Mouse (Mus musculus): Measurements from ENCODE around the gene Adgrf5.
"Not testable (repeated sequence)": the region's sequence is repeated elsewhere in the genome, so short reads cannot be mapped to it uniquely, and the experiment has no call there.

The Adgrf5 gene

DNA sequence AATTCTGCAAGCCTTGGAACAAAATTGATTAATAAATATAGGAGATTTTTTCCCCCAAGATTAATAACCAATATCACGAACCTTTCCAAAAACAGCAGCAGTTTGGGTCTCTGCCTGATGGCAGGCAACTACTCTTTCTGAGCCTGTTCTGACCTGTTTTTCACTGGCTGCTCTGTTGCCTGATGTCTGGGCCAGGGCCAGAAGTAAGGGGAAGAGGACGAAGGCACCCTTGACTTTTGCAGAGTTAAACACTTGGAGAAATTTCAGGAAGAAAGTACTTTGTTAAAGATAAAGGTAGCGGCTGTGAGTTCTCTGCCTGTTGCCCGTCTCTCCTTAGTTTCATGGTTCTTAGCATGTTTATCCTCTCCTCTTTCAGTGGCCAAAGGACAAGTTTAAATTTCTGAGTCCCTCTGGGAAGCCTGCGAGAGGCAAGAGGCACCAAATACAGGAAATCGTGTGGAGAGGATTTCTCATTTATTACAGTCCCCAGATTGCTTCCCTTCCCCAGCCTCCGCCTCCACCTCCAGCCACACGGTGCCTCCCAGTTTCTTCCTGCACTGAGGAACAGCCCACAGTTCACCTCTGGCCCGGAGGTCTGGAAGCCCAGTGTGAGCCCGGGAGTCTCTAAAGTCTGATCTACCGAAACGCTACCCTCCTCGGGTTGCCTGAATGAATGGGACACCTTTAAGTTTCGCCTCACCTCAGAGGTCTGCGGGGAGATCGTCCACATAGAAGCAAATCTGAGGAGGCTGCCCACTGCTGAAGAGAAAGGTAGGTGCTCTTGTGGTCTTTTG is at the start of gene Adgrf5:
Gene Adgrf5 (plus strand): TSS at position 626 of the 794 bp plus-strand sequence.
- DNase-seq, result peak; percentile 47

DNA sequence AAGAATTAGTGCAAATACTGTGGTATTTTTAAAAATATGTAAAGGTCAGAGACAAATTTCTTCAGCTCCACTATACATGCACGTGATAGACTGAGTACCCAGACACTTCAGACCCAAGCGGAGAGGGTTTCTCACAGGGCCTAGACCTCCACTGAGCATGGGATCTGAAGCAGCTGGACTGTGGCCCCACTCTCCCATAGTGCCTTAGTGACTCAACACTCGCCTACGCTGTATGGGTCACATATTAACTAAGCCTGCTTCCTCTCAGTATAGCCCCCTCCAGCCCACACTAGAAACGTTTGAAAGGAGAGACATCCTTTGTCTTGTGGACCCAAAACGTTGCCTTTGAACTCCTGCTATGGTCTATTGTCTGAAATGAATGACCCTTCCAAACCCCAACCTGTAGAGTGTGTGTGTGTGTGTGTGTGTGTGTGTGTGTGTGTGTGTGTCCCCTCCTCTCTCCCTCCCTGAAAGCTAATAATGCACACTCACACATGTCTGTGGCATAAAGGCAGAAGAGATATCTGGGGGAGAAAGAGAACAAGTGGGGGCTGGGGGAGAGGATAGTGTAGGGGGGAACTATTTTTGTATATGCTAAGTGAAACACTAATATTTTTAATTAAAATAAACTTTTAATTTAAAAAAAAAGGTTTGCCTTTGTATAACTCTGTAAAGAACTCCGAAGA is 34.1 kb upstream of the Adgrf5 start:
- DNase-seq, result no peak

DNA sequence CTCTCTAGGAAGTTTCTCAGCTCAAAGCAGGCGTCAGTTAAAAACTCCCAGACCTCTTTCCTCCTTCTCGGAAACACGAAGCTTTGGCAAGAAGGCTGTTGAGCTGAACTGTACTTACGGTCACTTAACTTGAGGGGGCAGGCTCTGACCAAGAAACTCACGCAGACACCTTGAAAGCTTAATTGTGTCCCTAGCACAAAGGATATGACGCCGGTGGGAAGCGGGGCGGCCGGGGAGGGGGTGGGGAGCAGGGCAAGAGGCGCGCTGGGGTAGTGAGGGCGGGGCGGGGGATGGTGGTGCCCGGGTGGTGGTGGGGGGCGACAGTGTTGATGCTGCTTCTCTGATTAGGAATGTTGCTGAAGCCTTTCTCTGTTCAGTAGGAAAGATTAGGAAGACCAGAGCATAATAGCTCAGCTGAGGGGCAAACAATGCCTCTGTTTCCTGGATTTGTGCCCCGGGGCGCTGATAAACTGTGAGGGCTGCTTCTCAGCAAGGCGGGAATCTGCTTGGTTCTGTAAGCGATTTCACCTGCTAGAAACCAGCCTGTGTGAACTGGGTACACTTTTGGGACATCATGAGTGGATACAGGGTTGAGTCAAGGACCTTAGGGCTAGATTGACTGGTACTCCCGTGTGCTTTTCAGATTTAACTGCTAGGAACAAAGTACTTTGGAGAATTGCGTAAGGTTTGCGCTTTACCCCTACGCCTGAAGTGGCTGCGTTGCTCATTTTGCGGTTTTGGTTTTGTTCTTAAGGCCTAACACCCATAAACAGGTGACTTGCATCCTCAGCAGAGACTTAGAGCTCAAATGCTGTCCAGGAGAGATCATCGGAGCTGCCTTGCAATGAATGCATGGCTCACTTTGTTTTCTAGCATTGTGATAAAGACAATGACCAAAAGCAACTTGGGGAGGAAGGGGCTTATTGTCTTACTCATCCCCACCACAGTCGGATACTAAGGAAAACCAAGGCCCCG is 33.2 kb upstream of the Adgrf5 start:
- peak; percentile 54 for DNase-seq

DNA sequence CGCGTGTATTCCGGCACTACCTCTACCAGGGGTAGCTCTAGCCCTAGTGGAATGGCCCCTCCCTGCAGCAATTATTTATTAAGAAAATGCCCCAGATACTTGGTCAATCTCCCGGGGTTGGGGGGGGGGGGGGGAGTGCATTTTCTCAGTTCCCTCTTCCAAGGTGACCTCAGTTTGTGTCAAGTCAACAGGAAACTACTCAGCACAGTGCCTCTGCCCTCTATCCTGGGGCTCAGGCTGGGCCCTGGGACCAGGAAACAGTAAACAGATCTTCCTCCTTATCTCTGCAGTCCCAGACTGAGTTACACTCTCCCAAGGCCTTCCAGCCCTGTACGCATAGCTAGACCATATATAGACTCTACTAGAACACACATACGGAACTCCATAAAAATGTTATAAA is 32.4 kb upstream of the Adgrf5 start:
- DNase-seq, result no peak

DNA sequence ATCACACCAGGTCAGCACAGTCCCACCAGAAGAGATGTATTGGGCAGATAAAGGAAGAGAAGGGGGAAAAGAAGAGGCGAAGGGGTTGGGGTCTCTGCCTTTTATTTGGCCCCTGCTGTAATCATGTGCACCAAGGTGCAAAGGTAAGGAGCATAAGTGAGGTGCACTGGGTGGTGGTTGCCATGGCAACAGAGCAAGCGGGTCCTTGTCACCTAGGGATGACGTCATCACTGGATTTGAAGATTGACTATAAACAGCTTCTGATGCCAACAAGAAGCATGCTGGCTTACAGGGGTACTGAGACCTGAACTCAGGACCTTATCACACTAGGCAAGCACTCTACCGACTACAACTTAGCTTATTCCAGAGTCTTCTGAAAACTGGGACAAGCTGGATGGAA is 31.0 kb upstream of the Adgrf5 start:
- DNase-seq, result no peak

DNA sequence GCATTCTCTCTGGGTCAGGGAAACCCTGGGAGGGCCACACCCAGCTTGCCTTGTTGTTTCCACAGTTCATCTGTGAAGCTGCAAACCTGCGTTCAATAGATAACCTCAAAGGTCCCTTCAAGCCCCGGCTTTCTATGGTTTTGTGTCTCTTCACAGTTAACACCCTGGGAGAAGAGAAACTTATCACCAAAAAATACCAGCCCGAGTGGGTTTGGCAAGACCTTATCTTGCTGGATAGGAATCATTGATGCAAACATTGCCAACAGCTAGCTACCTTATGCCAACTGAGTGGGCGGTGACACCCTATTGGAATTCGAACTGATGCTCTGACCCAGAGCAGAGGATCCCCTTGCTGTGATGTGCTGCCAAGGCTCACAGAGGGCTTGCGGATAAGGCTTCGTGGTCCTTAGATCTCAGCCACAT is 30.5 kb upstream of the Adgrf5 start:
- no peak for DNase-seq

DNA sequence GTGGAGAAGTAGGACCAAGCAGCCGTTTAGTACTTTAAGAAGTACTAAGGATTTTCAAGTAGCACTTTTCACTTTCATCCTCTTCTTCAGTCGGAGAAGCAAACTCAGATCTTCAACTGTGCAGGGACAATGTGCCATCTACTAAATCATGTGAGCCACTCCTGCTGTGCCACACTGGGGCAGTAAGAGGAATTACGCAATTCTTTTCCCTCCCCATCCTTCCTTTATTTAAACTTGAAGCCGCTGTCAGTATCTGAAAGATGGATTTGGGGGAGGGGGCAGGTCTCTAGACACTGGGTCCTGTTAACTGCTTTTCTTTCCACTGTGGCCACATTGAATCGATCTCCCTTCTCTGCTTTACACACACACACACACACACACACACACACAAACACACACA is 27.6 kb upstream of the Adgrf5 start:
- no peak for DNase-seq

DNA sequence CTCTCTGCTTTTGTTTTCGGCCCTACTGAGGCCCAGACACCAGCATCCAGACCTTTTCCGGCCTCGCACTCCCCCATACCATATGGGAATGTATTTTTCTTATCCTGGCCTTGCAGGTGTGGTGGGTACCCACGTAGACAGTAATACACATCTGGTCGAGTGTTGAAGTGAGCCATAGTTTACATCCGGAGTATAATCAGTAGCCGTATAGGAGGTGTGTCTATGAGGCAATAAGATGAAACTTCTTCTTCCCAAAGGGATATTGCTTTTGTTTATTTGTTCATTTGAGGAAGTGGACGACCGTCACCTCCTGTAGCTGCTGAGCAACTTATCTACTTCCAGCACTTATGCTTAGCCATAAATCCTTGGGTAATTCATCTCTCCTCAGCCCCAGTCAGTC is 26.2 kb upstream of the Adgrf5 start:
- DNase-seq, result no peak

DNA sequence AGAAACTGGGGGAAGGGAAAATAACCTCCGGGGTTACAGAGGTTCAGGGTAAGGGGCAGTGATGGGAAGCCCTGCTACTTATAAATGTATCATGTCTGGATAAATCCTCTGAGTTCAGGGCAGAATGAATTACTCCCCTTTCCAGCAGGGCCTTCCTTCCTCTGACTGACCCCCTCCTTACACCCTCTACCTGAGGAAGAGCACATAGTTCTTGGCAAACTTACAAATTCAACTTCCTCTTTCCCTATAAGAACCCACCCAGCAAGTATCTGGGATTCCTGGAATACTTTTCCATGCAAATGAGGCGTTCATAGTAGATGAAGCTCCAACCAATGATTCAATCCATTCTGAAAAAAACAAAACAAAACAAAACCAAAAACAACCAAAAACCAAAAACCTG is 22.6 kb upstream of the Adgrf5 start:
- no peak for DNase-seq

DNA sequence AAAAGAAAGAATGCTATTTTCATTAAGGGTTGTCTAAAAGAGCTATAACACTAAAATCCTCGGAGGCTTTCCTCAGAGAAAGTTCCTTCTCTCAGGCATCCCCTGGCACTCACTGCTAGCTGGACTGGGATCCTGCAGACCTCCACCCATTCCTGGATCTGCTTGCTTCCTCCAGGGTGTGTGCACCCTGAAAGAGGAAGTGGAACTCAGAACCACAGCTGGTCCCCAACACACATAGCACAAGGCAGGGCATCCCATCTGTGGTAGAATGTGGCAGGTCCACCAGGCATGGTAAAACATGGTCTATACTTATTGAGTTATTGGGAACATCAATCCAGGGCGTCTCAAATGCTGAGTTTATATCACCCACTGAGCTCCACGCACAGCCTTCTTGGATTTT is 22.0 kb upstream of the Adgrf5 start:
- DNase-seq, result no peak

DNA sequence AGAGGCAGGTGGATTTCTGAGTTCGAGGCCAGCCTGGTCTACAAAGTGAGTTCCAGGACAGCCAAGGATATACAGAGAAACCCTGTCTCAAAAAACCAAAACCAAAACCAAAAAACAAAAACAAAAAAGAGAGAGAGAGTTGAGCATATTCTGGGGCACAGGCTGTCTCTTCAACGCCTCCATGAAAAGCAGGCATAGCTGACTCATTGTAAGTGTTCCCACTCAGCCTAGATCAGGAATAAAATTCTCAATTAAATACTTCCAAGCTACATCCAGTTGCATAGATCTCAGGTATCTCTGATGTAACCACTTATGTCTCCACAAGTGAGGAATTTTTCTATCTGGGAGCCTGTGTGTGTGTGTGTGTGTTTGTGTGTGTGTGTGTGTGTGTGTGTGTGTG is 13.8 kb upstream of the Adgrf5 start:
- not testable (repeated sequence) for DNase-seq

DNA sequence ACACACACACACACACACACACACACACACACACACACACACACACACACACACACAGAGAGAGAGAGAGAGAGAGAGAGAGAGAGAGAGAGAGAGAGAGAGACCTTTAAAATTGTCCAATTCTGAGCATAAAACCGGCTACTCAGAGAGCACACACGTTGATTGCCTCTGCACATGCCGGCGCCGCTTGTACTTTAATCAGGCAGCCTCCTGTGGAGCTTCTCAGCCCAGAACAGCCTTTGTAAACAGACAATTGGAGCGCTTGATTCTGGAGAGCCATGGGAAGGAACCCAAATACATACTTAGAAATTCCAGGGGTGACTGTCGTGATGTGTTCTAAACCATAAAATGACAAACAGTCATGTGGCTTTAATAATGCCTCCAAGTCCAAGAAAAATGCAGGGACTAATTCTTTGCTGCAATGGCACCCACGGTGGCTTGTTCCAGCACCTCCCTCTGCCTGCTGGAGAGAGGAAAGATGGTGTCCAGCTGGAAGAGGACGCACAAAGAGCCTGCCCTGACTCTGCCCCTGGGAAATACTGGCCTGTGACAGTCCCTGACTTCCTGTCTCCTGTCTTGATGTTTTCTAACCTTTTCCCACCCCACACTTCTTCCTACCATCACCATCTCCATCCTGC is 2.2 kb upstream of the Adgrf5 start:
- DNase-seq, result no peak

DNA sequence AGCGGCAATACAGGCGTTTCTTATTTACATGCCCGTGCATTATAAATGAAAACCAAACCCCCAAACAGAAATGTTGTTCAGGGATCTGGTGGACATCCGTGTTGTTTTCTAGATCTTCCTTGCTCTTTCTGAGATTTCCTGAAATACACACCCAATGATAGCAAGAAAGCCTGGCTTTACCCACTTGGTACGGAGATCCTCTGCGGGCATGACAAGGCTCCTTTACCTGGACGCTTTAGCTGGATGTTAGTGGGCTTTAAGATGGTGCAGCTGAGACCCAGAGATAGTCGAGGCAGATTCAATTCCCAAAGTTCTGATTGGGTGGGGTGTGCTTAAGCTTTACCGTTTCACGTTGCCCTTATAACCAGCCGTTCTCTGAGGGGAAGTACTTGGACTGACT is 770 bp downstream of the Adgrf5 start:
- no peak for DNase-seq

DNA sequence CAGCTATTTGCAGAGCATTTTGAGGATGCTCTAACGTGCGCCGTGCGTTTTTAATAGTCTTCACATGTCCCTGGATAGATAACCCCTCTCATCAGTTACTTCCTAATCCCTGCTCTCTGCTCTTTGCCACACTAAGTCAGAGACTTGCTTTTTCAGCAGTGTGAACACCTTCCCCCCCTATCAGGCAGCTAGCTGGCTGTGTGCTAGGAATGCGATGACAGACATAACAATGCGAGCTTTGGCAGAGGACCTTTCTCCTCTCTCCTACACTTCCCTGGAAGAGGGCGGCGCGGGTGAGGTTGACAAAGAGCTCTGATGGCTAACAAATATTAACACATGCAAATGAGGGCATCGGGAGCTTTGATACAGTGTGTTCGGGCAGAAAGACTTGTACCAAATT is 2.1 kb downstream of the Adgrf5 start:
- DNase-seq, result peak; percentile 32

DNA sequence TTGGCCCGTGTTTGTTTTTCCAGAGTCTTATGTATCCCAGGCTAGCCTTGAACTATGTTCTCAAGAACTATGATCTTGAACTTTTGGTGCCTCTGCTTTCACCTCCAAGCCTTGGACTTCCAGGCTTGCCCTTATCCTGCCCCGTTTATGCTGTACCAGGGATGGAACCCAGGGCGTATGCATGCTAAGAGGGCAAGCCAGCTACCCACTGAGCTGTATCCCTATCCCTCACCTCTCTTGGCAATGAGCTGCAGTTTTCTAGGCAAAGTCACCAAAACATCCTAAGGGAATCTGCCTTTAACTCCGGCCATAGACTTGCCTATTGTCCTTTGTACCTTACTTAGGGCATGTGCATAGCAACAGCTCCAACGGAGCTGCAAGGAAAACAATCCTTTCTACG is 2.6 kb downstream of the Adgrf5 start:
- DNase-seq, result peak; percentile 30

DNA sequence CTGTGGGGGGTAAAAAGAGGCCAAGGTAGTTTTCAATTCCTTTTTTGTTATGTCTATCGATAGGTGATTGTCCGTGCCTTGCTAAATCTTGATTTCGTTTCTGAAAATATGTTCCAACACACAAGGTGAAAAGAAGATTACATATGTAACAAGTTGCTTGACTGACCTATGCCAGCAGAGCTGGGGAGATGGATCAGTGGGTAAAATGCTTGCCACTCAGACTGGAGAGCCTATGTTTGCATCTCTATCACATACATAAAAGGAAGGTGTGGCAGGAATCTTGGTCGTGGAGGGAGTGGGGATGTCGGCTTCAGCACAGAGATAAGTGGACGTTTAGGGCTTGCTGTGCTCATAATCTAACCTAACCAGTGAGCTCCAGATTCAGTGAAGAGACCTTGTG is 3.7 kb downstream of the Adgrf5 start:
- DNase-seq, result no peak

DNA sequence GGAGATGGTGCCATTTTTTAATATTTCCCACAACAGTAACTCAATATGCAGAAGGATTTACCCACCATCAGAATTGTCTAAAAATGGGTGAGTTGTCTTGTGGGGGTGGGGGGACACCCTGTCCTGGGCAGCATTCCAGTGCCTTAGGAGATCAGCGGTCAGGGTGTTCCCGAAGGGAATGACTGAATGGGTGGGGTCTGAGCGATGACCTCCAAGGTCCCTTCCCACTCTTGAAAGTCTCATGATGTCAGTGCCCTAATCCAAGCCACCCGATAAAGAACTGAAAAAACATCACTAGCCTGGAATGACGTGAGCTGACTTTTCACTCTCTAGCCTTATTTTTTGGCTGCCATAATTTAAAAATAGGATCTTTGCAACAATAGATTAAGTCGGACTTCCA is 5.0 kb downstream of the Adgrf5 start:
- DNase-seq, result no peak

DNA sequence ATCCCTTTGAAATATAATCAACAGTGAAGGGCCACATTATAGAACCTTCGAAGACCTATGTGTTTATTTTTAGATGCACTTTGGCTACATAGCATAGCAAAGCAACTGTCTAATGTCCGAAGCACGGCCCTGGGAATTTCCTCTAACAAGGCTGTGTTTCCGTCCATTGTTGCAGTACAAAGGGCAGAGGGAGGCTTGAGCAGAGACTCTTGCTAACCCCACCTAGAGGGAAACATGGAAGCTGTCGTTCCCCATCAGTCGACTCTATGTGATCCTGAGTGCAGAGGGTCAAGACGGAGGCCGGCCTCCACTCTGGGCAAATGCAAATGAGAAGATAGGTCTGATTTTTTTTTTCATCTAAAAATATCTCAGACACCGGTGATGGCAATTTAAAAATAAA is 6.2 kb downstream of the Adgrf5 start:
- peak; percentile 62 for DNase-seq

DNA sequence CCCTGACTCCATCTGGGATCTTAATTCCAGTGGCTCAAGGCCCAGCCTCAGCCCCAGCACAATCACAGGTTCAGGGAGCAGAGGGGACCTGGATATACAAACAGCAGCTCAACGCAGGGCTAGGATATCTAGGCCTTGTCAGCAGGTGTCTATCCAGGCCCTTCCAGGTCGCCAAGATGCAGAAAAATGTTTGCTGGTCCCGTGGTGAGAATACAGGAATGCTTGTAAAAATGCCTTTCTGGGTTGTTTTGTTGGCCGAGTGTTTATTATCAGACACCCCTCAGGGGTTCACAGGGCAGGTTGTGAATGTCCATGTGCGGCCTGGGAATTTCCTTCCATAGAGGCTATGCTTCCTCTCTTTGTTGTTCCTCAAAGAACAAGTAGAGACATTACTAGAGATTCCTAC is 7.9 kb downstream of the Adgrf5 start:
- DNase-seq, result peak; percentile 28

DNA sequence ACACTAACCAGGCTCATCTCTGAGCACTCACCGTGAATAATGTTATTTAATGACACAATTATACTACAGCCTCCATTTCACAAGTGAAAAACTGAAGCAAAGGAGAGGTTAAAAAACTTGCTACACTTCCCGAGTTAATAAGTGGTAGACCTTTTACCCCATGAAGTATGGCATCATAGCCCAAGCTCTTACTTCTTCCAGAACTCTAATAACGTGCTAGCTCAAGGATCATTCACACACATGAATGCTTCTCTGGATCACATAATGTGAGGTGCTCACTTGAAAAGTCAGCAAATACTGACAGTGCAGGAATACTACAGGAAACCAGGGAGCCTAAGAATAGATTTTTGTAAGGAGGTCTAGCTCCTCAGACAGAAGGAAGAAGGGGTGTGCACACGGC is 12.4 kb downstream of the Adgrf5 start:
- no peak for DNase-seq

DNA sequence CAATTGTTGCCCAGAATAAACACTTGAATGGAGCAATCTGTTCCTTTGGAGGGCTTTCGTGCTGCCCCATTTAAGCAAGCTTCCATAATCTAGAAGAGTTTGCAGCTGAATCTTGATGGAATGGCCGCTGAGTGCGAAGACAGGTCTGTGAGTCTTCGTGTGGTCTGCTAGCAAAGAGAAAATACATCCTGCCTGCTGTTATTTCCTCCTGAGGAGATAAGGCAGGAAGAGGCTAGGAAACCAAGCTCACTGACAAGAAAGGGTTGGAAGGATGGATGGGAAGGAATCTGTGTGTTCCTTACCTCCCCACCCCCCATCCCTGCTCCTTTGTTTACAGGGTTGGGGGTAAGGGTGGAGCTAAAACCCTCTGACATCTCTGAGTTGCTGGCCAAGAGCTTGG is 13.8 kb downstream of the Adgrf5 start:
- DNase-seq, result no peak

DNA sequence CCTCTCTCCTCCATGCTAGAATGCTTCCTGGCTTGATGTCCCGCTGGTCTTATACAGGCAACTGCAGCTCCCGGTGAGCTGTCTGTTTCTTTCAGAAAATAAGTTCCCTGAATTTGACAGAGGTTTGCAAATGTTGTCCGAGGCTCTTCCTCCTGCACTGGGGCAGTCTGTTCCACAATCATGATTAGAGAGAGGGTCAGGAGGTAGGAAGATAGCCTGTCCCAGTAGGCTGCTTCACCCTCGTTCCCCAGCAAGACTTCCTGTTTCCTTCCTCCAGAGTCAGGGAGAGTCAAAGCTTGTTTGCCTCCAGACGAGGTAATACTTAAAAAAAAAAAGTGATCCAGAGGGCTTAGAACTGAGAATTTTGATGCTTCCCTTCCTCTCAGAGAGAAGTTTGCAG is 16.3 kb downstream of the Adgrf5 start:
- DNase-seq, result peak; percentile 17

DNA sequence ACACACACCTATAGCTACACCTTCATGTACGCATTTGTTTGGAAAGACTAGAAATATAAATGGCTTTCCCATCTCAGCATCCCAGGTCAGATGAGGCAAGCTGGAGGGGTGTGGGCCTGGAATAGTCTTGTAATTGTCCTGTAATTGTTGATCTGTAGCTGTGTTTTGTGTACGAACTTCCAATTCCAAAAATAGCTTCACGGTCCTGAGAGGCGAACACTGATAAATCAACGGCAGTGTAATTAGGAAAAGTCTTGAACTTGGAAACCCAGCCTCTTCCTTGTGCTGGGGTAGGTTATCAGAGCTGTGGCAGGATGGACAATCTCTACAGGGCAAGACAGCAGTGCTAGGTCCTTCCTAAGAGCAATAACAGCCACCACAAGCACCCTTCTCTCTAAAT is 18.5 kb downstream of the Adgrf5 start:
- peak; percentile 24 for DNase-seq
